Mouse (Mus musculus) thymus, adult 2 months (tissue): ENCODE results near the gene D630045J12Rik.

Source experiments
- CTCF ChIP-seq: fragments of 200-500 bp; IDR thresholded peaks from 2 replicates; pipeline ENCODE4 v1.5.1; 2012; ENCODE audit warnings: mild to moderate bottlenecking, control low read depth, low read length, moderate library complexity, borderline replicate concordance; ENCODE audit not compliant: control insufficient read depth, poor library complexity, insufficient read depth; ENCODE audit errors: extremely low read depth
- POLR2A ChIP-seq: fragments of 200-500 bp; IDR thresholded peaks from 2 replicates; pipeline ENCODE4 v1.6.1; 2012; ENCODE audit warnings: mild to moderate bottlenecking, low read length, control low read depth, moderate library complexity; ENCODE audit not compliant: control insufficient read depth, poor library complexity, insufficient read depth; ENCODE audit errors: extremely low read depth

DNA sequence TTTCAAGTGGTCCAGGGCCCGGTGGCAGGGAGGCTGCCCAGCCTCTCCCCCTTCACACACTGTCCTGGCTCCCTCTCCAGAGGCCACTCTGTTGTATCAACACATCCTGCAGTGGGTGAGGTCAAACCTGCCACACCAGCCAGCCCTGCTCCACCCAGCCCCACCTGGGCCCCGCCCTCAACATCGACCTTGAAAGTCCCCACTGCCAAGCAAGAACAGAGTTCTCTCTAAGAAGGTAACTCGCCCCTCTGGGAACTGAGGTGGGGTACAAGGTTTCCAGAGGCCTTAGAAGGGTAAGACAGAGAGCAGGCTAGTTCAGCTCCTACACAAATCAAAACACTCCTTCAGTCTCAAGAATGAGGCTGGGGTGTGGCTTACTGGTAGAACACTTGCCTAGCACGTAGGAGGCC lies 156.8 kb downstream of the D630045J12Rik start:
- TF ChIP-seq POLR2A (no peak), CTCF (no peak)
